Mouse (Mus musculus) stomach, embryonic 16.5 days (tissue): Measurements from ENCODE around the gene Lrrc8c. TPM values are rescaled to one million over a fixed set of nuclear protein-coding genes. Genes with fewer than 3 reads are reported as not detected.

Experiments used
- ATAC-seq: fragments of 200-750 bp; cut with Nextera tagmentation; 2 replicates; pipeline ENCODE4 v1.8.0; 2017; ENCODE audit warnings: moderate number of reproducible peaks, moderate TSS enrichment; ENCODE audit not compliant: insufficient read depth, low FRiP score
- H3K27ac ChIP-seq: fragments of 300-500 bp; sonication (generic); 2 replicates; pipeline ENCODE4 v1.5.1; 2014; ENCODE audit warnings: low read length
- H3K27me3 ChIP-seq: fragments of 300-500 bp; sonication (generic); 2 replicates; pipeline ENCODE4 v1.6.1; 2014; ENCODE audit warnings: low read length, control low read depth, mixed read lengths; ENCODE audit not compliant: control insufficient read depth, insufficient read depth
- H3K36me3 ChIP-seq: fragments of 300-500 bp; sonication (generic); 2 replicates; pipeline ENCODE4 v1.6.1; 2014; ENCODE audit warnings: low read length; ENCODE audit not compliant: control insufficient read depth, insufficient read depth
- H3K4me1 ChIP-seq: fragments of 300-500 bp; sonication (generic); 2 replicates; pipeline ENCODE4 v1.6.1; 2014; ENCODE audit warnings: low read length, control low read depth, mixed read lengths; ENCODE audit not compliant: control insufficient read depth, insufficient read depth
- H3K4me2 ChIP-seq: fragments of 300-500 bp; sonication (generic); 2 replicates; pipeline ENCODE4 v1.6.1; 2014; ENCODE audit warnings: low read depth, low read length, mixed read lengths
- H3K4me3 ChIP-seq: fragments of 300-500 bp; sonication (generic); replicated peaks from 2 replicates; pipeline ENCODE4 v1.5.1; 2014; ENCODE audit warnings: mild to moderate bottlenecking, low read length
- H3K9ac ChIP-seq: fragments of 300-500 bp; sonication (generic); 2 replicates; pipeline ENCODE4 v1.6.1; 2014; ENCODE audit warnings: low read length
- H3K9me3 ChIP-seq: fragments of 300-500 bp; sonication (generic); replicated peaks from 2 replicates; pipeline ENCODE4 v1.6.1; 2016; ENCODE audit warnings: low read length, control low read depth; ENCODE audit not compliant: control insufficient read depth
- WGBS: fragments of 180-500 bp; shearing (Covaris S2); extraction: QIAGEN DNeasy Blood & Tissue Kit; methylation state at CpG from one replicate; pipeline ENCODE4 v1.1.7; 2014; 5-methylcytosine and 5-hydroxymethylcytosine counted together
- polyA plus RNA-seq: library from polyadenylated mRNA; unstranded; fragments of >200 nt; fragmentation: Nextera tagmentation; extraction: Ambion mirVana; gene quantifications from 2 replicates; pipeline ENCODE4 v1.2.1, GENCODE M21; 2015

Gene Lrrc8c
- polyA plus RNA-seq, 1 experiment from 2014 or later, result 14.8 TPM

DNA sequence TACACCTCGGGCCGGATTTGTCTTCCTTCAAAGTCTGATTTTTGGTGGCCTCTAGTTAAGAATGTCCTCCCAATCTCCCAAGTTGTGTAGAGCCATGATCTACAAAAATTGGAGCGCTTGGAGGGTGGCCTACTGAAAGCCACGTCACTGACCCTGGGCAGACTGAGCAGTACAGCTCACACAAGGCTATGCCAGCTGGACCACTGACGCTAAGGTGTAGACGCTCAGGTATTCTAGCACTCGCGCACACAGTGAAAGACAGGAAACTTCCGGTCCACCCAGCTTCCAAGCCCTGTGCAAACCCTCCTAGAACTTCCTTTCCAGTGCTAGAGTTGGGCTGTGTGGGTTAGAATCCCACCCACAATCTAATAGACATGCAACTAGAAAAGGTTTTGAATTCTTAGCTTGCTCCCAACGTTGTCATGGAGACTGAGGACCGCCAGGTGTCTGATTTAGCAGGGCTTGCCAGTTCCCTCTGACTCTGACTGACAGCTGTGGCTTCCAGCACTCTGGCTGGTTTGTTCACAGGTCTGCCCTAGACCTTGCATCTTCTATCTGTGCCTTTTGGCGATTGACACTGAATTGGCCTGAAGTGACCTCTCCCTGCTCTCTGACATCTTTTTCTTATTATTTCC is 136.0 kb downstream of the Lrrc8c start:
- H3K9ac ChIP-seq, result 0 out of 2 replicates have a peak overlapping the region, but pooled peaks have one; percentile 8
- no peak overlapping the region for H3K27ac ChIP-seq
- no peak for ATAC-seq
- H3K4me1 ChIP-seq, result no peaks in the 10 kb centered on the region
- no peaks in the 10 kb centered on the region for H3K27me3 ChIP-seq
- 68% methylated on average over 12 of the region's 12 CpGs for WGBS
- H3K4me2 ChIP-seq, result no peak overlapping the region
- no peak overlapping the region for H3K4me3 ChIP-seq
- H3K36me3 ChIP-seq, result no peaks in the 10 kb centered on the region
- H3K9me3 ChIP-seq, result no peaks in the 10 kb centered on the region

DNA sequence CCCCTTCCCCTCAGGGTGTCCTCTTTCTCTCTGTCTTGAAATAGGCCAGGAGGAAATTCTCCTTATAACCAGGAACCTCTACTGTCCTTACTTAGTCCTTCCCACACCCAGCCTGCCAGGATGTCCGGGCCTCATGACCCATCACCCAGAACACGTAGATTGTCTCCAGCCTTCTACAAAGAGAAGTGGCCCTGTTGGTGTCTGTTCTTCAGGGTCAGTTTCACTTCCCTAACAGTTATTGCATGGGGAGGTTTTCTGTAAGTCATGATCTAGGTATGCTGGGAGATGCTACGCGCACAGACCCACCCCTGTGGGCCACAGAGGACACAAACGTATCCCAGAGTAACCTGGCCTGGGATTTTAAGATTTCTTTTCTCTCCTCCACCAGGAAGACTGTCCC is 142.7 kb downstream of the Lrrc8c start:
- no peaks in the 10 kb centered on the region for H3K4me1 ChIP-seq
- no peaks in the 10 kb centered on the region for H3K36me3 ChIP-seq
- ATAC-seq, result no peak
- no peaks in the 10 kb centered on the region for H3K27me3 ChIP-seq
- no peaks in the 10 kb centered on the region for H3K9me3 ChIP-seq
- no peak overlapping the region for H3K4me2 ChIP-seq
- H3K27ac ChIP-seq, result no peak overlapping the region
- no peak overlapping the region for H3K4me3 ChIP-seq
- WGBS, result 85% methylated on average over 5 of the region's 5 CpGs
- H3K9ac ChIP-seq, result no peak overlapping the region

Other genes with a start within 250 kb of the Lrrc8c start
- gene Gm43302, start 225.7 kb upstream of the Lrrc8c start, polyA plus RNA-seq, result 0.09 TPM in 1 of 2 replicates, not detected in the other
- 2.1 and 2.6 TPM in 2 replicates for gene Gbp6, start 225.7 kb upstream of the Lrrc8c start, polyA plus RNA-seq
- 5.4 and 6.0 TPM in 2 replicates for gene Lrrc8b, start 103.6 kb upstream of the Lrrc8c start, polyA plus RNA-seq
- 8.8 and 9.7 TPM in 2 replicates for gene Lrrc8d, start 180.6 kb downstream of the Lrrc8c start, polyA plus RNA-seq